Mouse (Mus musculus) urinary bladder, postnatal 14 days (tissue): Measurements from ENCODE around the gene Sult2a2.
"Not testable (repeated sequence)": the region's sequence is repeated elsewhere in the genome, so short reads cannot be mapped to it uniquely, and the experiment has no call there.

Experiments
- DNase-seq: peaks from one replicate; pipeline ENCODE4 v3.0.0; 2021; ENCODE audit warnings: low spot score

Sult2a2 gene

DNA sequence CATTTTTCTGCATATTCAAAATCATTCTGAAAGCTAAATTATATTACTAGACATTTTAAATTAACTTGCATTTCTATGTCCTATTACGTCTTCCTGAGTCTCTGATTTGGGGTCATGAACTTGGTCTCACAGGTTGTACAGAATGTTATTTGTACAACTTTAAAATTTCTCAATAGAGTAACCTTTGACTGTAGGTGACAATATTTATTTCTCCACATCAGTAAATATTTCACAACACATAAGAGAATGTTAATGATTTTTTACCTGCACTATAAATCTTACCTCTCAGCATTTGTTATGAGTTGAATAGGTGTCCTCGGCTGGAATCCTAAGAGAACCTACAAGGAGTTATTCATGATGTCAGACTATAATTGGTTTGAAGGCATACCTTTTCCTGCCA, at the start of gene Sult2a2:
Gene Sult2a2, plus strand, starts transcription at position 301 of the 400 bp plus-strand sequence.
- not testable (repeated sequence) for DNase-seq

DNA sequence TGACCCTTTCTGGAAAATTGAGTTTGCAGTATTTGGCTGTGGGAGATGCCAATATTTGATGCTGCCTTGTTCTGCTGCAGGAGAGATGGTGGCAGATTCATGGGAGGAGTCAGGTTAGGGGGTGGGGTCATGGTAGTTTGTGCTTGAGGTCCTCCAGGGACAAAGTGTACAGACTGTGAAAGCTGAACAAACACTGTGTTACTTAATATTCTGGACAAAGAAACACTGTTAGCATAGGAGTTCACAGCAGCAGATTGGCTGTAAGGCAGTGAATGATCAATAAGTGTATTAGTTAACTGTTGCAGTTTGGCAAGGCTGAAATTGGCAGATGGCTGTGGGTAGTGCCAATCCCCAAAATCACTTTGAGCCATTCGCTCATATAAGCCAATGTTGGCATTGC, 80.6 kb downstream of the Sult2a2 start:
- DNase-seq: no peak
